Mouse (Mus musculus) activated CD4-positive, CD25-positive, alpha-beta regulatory T cell, adult 4 months (primary cell): ENCODE measurements around the gene Hist1h3d. TPM values are rescaled to one million over a fixed set of nuclear protein-coding genes. Genes with fewer than 3 reads are reported as not detected.
"Not testable (repeated sequence)": the region's sequence is repeated elsewhere in the genome, so short reads cannot be mapped to it uniquely, and the experiment has no call there.

Experiments
- ATAC-seq: one replicate; pipeline ENCODE4 v1.8.0; 2017
- polyA plus RNA-seq, 2 experiments: library from polyadenylated mRNA; unstranded; fragments of 100-300 nt; shearing (Covaris generic); gene quantifications; one replicate each; pipeline ENCODE4 v1.2.1; 2017

Gene Hist1h3d
- polyA plus RNA-seq, 2 experiments from 2014 or later: not detected

DNA sequence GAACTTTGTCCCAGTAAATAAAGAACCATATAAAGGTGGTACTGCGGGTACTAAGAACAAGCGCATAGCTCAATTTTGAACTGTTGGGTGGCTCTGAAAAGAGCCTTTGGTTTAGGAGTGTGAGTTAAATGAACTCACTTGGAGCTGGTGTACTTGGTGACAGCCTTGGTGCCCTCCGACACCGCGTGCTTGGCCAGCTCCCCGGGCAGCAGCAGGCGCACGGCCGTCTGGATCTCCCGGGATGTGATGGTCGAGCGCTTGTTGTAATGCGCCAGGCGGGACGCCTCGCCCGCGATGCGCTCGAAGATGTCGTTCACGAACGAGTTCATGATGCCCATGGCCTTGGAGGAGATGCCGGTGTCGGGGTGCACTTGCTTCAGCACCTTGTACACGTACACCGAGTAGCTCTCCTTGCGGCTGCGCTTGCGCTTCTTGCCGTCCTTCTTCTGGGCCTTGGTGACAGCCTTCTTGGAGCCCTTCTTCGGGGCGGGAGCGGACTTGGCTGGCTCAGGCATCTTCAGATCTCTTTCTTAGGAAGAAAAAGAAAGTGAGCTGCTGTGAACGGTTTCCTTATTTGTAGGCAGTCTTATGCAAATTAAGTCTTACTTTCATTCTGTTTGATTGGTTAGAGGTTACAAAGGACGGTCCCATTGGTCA, 10.0 kb downstream of the Hist1h3d start:
- peak; percentile 78 for ATAC-seq

DNA sequence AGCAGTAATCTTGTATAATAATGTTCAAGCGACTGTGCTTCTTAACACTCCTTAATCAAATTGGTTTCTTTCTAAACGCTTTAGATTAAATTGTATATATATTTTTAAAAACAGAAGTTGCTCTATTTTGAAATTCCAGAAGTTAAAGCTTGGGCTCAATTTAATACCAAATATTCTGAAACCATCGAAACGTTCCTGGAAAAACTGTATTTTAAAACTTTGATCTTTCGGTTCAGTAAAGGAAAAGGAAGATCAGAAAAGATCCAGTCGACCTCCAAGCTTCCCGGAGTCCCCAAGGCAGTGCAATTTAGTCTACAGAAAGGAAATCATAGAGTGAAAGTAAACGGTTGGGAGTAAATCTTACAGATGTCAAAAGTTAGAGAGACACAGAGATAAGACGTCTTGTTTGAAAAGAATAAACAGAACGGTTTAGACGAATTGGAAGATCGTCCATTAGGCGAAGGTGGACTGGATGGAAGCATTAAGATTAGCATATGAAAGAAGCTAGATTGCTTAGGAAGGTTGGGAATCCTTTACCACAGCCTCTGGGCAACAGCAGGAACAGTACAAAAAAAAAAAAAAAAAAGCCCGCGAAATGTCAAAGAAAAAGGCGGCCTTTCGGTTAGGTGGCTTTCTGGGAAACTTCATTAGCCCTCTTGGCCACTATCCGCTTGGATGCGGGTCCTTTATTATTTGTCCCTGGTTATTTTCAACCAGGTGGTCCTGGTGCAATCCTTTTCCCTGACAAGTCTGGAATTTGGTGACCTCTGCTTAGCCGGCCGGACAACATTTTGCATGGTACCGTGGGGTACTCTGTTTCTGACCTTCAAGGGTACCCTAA, 10.8 kb downstream of the Hist1h3d start:
- no peak for ATAC-seq

DNA sequence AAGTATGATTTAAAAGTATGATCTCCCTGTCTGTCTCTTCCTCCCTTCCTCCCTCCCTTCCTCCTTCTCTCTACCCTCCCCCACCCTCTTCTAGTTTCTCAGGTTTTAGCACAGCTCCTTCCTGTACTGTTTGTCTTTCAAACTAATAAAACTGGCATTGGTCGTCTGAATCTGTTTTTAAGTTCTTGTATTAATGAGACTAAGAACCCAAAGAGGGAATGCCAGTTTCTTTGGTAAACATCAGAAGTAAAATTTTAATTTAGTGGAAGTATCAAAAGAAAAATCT, 11.3 kb downstream of the Hist1h3d start:
- no peak for ATAC-seq

DNA sequence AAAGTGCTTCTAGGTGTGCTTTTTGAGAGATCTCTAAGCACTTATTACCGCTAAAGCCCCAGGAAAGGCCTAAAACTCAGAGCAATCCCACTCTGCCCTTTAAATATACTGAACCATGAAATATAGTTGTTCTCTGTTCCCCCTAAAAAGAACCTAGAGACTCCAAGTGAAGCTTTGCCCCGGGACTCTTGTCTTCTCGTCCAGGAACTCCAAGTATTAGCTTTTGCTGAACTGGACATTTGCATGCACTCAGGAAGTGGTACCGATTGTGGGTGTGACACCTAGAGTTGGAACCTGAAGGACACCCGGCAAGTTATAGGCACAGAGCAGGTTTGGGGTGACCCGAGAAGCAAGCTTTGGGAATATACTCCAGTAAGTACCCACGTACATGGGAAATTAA, 15.6 kb downstream of the Hist1h3d start:
- no peak for ATAC-seq

DNA sequence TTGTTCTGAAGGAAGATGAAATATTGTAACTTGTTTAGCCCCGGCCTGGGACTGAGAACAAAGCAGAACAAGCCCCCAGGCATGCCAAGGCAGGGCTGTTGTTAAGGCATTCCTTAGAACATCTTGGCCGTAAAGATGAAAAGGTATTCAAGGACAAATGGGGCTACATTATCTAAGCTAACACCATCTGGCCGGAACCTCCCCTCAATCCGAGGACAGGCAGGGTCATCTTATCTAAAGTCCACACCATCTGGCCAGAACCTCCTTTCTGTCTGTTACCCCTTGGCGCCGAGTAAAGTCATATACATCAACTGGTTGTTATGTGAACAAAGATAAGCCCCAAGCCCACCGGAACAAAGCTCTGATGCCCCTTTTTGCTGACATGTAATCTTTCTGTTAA, 16.3 kb downstream of the Hist1h3d start:
- ATAC-seq: not testable (repeated sequence)

DNA sequence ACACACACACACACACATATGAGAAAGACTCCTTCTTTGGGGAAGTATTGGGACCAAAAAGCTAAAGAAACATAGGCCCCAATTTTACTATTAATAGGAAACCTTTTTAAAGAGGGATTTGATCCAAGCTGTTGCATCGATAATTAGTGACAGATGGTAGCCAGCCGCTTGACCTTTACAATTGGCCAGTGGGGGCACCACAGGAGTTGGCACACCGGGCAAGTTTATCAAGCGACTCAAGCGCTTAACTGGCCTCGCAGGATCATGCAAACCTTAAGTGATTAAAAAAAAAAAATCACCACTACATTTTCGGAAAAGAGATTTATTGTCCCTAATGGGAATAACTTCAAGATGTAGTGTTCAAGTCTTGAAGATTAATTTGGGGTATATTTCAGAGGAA, 17.1 kb downstream of the Hist1h3d start:
- no peak for ATAC-seq

DNA sequence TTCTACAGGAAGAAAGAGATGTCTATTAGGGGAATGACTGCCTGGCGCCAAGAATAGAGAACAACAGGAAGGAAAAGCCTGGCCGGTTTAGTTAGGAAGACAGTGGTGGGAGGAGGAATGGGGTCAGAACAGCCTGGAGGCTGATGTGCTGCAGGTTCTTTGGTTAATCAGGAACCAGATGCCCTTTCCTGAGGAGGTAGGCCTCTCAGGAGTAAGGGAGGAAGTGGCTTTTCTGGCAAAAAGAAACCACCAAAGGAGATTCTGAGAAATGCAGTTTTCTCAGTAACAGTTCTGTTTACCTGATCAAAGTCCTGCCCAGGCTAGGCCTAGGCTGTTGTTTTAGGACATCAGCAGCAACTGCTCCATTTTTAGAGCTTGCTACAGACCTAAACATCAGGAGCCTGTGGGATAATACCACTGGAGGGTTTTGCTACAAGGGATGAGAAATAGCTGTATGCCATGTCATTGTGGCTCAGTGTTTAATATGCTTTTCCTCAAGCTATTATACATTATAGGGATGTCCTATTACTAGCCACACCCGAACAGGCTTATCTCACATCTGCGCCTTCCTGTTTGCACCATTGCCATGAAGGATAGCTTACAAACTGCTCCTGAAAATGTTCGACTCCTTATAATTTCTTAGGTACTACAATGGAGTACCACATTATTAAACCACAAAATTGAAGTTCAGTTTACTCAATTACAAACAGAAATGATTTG, 17.6 kb downstream of the Hist1h3d start:
- no peak for ATAC-seq

DNA sequence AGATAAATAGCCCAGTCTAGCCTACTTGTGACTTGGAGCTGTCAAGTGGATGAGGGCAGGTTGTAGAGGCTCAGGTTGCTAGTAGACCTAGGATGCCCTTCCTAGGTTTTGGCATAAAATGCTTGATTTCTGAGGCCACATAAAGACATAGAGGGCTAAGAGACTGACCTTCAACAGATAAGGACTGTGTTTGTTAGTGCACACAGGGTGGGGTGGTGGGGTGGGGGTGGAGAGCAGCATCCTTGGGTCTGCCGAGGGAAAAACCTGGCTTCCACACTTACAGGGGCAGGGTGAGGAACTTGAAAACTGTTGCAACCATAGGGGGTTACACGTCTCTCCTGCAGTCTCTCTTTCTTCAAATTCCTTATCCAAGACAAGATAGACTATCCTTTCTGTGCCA, 19.6 kb downstream of the Hist1h3d start:
- no peak for ATAC-seq

DNA sequence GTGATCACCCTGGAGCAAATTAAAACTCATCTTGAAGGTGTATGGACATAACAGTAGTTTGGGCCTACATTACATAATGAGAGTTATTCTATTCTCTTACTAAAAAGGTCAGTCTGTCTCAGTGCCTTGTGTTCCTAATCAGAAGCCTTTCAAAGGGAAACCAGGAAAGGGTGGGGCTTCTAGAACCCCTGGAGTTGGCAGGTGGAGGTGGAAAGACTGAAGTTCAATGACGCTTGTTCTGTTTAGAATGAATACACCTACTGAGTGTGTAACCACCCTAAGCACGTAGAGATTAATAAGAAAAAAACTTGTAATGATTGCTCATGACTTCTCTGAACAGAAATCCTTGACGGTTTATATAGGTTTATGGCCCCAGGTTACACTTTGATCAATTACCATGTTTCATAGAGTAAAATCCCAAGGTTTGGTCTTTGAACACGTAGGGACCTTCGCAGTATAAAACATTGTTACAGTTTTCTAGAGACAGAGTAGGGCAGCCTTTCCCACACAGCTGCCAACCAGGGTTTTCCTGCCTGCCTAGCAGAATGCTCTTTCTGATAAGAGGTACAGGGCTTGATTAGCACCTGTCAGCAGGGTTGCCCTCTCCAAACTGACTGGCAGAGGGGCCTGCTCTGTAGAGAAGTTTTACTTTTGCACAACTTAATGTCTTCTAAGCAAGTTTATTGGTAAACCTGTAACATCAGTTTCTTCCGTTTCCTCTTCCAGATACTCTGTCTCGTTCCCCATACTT, 20.2 kb downstream of the Hist1h3d start:
- ATAC-seq: no peak

DNA sequence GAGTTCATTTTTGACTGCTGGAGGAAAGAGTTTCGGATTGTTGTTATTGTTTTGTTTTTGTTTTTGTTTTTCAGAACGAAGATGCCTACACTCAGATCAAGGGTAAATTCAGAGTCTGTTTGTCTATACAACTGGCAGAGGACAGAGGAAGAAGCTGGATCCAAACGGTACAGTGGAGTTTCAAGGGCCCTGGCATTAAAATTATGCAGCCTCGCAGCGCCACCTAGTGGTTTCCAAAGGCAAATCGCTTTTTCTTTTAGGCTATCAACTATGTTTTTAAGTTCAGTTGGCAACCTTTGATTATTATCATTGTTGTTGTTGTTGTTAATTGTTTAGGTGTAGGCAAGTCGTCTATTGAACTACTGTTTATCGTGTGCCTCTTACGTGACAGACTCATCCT, 22.4 kb downstream of the Hist1h3d start:
- peak; percentile 52 for ATAC-seq

DNA sequence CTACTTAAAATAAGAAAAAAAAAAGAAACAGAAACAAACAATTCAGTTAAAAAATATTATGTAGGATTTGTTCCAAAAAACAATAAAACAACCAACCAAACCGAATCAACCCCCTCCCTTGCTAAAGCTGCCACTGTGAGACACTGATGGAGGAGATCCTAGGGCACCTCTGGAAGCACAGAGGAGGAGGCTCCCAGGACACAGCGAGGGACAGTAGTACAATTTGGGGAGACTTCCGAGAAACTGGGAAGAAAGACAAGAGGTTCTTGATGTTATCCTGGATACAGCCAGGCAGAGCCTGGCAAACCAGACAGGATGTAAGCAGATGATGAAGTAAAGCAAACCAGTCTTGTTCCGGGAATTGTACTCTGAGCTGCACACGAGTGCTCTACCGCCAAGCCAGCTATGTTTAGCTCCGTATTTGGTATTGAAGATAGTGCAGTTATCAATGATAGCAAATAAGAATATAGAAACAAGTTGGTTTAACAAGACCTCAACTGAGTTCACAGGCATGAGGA, 27.7 kb downstream of the Hist1h3d start:
- ATAC-seq: no peak

DNA sequence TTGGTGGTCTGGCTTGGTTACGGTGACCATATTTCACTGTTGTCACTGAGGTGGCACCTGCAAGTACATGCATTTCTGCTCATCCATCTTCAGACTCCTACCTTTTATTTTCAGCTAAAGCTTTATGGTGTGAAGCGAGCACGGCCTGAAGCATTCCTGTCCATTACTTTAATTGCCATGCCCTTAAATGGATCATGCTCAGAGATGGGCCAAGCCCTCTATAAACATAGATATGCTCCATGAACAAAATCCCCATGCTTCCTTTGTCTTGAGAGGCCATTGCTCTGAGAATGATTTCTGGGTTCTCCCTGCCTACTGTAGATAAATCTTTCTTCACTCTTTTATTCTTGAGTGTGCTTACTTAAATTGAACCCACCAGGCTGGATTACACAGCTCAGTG, 28.9 kb downstream of the Hist1h3d start:
- ATAC-seq: no peak

DNA sequence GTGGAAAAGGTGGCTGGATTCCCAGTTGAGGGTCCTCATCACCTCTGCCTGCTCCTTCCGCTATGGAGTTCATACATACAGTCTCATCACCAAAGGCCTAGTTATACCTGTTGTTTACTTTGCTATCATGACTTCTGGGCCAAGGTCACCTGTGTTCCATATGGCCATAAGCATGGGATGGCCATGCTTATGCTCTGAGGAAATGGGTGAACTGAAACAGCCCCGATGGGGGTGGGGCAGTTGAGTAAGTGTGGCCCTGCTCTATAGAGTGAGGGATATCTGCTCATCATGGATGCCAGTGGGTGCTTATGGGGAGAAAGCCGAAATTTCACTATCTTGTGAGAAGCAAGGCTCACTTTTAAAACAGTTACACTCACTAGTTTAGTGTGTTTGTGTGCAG, 29.5 kb downstream of the Hist1h3d start:
- no peak for ATAC-seq

DNA sequence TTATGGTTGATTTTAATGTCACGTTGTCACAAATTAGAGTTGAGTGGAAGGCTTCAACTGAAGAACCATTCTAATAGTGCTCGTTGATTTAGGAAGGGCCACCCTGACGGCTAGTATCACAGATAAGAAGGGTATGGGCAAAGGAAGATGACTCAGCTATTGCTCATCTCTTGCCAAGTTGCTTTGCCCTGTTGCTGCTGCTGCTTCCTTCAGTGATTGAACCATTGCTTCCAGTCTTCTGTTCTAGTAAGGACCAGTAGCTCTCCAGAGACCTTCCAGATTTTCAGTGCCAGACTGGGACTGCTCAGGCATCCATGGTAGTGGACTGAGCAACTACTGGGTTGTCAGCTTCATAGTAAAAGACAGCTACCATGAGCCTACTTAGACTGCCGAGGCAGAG, 33.6 kb downstream of the Hist1h3d start:
- no peak for ATAC-seq

DNA sequence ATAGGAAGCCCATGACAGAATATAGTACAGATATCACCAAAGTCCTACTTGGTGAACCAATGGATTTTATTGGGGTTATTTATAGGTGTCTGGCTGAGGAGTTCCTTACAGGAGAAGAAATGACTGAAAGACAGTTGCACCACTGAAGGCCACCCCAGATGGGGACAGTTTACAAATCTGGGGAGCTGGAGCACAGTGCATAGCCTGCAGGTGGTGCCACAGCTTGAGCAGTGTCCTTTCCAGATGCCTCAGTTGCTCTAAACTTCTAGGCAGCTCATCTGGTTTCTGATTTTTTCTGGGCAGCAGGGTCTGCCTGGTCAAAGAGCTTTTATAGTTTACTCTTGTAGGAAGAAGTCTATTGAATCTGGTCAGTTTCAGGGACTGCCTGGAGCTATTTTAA, 34.3 kb downstream of the Hist1h3d start:
- no peak for ATAC-seq

DNA sequence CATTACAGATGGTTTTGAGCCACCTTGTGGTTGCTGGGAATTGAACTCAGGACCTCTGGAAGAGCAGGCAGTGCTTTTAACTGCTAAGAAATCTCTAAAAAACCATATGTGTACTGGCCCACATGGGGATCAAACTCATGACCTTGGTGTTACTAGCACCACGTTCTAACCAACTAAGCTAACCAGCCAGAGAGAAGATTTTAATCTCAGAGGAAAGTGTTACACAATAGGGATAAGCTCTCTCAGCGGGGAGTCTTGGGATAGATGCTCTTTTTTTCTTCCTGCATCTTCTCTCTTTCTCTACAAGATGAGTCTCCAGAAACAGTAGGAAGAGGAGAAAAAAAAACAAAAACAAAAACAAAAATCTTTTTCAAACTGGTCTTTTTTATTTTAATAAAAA, 34.8 kb downstream of the Hist1h3d start:
- no peak for ATAC-seq

DNA sequence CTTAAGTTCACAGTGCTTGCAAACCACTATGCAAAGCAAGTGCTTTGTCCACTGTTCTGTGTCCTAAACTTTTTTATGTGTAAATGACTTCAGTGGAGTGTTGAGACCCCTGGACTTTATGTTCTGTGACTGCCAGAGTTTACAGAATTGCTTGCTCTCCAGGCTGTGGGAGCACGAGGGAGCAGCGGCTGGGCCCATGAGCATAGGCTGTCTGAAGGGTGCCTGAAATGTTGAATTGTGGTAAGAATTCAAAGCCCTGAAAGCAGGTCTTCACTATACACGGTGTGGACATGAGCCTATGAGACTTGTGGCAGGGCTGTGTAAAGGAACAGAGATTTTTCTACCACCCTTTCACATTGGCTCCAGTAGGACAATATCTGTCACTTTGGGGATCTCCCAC, 36.1 kb downstream of the Hist1h3d start:
- ATAC-seq: no peak

DNA sequence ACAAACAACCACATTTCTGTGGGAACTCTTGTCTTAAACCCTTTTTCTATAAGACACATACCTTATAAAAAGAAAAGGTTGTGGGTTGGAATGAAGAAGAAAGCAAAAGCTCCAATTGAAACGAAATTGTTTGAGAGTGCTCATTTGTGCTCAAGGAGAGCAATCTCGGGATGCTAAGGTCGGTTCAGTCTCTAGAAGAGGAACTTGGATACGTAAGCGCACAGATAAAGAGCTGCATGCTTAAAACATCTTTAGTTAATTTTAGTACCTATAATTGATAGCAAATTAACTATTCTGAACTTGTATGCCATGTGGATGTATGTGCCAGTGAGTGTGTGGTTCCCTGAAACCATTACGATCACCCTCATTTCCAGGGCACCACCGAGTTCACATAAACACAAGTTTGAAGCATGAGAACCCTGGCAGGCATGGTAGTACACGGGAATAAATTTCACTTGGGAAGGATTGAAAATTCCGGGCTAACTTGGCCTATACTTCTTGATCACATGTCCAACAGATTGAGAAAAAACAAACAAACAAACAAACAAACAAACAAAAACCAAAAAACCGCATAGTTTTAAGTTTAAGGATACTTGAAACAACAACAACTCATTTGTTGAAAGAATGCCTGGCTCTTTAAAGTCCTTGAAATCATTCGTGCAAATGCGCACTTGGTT, 44.6 kb downstream of the Hist1h3d start:
- ATAC-seq: no peak

DNA sequence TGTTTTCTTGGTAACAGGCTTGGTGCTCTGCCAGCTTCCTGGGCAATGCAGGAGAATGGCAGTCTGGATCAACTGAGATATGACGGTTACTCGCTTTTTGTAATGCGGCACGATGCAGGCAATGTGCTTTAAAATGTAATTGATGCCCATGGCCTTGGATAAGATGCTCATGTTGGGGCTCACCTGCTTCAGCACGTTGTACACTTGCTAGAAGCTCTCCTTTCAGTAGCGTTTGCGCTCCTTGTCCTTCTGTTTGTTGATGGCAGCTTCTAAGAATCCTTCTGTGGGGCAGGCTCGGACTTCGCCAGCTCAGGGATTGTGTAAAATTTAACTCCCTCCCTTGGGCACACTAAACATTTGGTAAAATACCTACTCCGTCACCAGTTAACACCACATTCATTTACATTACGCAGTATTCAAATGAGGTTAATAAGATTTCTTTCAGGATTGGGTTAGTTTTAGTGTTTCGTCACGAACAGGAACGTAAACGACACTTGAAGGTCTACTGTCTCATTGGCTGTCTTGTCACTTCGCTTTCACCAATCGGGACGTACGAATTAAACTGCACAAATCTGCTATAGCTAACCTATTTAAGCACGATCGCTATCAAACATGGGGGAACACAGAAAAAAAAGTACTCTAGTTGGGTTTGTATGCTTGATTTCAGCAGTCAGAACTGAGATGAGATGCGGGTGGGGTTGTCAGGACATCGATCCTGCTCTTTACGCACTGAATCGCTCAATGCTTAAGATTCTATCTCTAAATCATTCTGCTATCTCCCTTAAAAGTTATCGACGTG, 45.4 kb downstream of the Hist1h3d start, which contains the start of gene Hist1h2be:
Hist1h2be (minus strand) TSS at position 392 of the 799 bp plus-strand sequence.
- peak; percentile 87 for ATAC-seq

DNA sequence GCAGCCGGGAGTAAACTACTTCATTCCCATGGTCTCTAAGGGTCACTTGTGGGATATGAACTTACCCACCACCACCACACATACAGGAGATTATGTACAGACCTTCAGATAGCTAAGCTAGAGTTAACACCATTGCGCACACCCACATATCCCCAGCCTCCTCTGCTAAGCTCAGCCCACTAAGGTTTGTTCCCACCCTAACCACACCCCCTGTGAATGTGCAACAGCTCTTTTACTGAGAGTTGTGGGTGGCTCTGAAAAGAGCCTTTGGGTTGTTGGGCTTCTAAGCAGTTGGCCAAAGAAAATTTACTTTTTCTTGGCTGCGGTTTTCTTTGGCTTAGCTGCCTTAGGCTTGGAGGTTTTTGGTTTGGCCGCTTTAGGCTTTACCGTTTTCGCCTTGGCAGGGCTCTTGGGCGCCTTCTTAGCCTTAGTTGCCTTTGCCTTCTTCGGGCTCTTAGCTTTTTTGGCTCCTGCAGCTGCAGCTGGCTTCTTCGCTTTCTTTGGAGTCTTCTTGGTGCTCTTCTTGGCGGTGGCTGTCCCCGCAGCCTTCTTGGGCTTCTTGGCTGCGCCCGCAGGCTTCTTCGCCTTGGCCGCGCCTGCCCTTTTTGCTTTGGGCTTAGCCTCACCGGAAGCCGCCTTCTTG, 46.1 kb downstream of the Hist1h3d start:
- peak; percentile 74 for ATAC-seq

DNA sequence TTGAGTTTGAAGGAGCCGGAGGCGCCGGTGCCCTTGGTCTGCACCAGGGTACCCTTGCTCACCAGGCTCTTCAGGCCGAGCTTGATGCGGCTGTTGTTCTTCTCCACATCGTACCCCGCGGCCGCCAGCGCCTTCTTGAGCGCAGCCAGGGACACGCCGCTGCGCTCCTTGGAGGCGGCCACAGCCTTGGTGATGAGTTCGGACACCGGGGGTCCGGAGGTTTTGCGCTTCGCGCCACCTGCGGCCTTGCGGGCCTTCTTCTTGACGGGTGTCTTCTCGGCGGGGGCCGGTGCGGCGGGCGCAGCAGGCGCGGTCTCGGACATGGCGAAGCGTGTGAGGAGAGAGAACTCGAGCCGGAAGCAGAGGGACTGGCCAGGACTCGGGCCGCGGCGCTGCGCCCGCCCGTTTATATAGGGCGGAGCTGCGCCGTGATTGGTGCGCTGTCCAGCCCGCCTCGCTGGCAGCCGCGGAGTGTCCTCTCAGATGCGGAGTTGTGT, 46.7 kb downstream of the Hist1h3d start, which contains the start of gene Hist1h1e:
Hist1h1e (minus strand) TSS at position 384 of the 497 bp plus-strand sequence.
- ATAC-seq: peak; percentile 36
